Mouse (Mus musculus) CH12.LX (cell line): ENCODE results near the gene Klk1.
"Not testable (repeated sequence)": the region's sequence is repeated elsewhere in the genome, so short reads cannot be mapped to it uniquely, and the experiment has no call there.

Source experiments
- CHD2 ChIP-seq: IDR thresholded peaks from 2 replicates; pipeline ENCODE4 v1.6.1; 2011; ENCODE audit warnings: low read length, improper control_type of control experiment
- CTCF ChIP-seq, 2 experiments: IDR thresholded peaks in 1 of 2; conservative IDR thresholded peaks in 1 of 2; 2 replicates each; pipeline ENCODE4 v1.5.1; 2011 to 2012; ENCODE audit warnings: low read depth in 2 of 2, low read length in 2 of 2, improper control_type of control experiment in 1 of 2, inconsistent platforms in 1 of 2, mild to moderate bottlenecking in 1 of 2, moderate library complexity in 1 of 2
- EP300 ChIP-seq: IDR thresholded peaks from 2 replicates; pipeline ENCODE4 v1.6.1; 2011; ENCODE audit warnings: low read length, improper control_type of control experiment
- POLR2A ChIP-seq: IDR thresholded peaks from 2 replicates; pipeline ENCODE4 v1.6.1; 2011; ENCODE audit warnings: low read depth, mild to moderate bottlenecking, improper control_type of control experiment, low read length
- POLR2AphosphoS2 ChIP-seq: IDR thresholded peaks from 2 replicates; pipeline ENCODE4 v1.6.1; 2011; ENCODE audit warnings: low read depth, low read length, improper control_type of control experiment
- SMC3 ChIP-seq: IDR thresholded peaks from 2 replicates; pipeline ENCODE4 v1.6.1; 2011; ENCODE audit warnings: low read depth, low read length, improper control_type of control experiment
- UBTF ChIP-seq: IDR thresholded peaks from 2 replicates; pipeline ENCODE4 v1.6.1; 2012; ENCODE audit warnings: low read depth, mild to moderate bottlenecking, inconsistent platforms, low read length, improper control_type of control experiment, moderate library complexity
- USF1 ChIP-seq: IDR thresholded peaks from 2 replicates; pipeline ENCODE4 v1.6.1; 2014; ENCODE audit warnings: low read depth, mild to moderate bottlenecking, inconsistent platforms, low read length, improper control_type of control experiment
- USF2 ChIP-seq: conservative IDR thresholded peaks from 2 replicates; pipeline ENCODE4 v1.6.1; 2011; ENCODE audit warnings: low read depth, low read length, improper control_type of control experiment

DNA sequence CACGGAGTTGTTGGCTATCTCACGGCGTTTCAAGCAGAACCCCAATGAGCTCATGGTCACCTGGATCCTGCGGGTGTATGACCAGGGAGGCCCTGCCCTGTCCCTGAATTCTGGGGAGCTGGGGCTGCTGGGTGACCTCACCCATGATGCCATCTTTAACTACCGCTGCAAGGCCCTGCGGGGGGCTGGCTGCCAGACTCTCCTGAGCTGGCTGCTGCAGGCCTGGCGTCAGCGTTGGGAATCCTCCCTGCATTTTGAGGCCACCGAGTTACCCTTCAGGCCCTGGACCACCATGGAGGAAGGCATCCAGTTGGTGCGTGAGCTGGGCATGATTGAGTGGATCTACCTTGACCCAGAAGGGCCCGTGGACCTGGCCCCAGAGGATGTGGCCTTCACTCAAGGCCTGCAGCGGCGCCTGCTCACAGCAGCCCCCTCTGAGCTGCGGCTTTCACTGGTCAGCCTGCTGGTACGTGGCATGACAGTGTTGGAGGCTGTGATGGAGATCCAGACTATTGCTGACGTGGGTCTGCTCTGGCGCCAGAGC lies 25.6 kb downstream of the Klk1 start:
- TF ChIP-seq POLR2A; CTCF (conservative IDR thresholded peaks at IDR 0.05 in 1 of 2, IDR thresholded peaks at IDR 0.05 in 1 of 2; ENCODE audit: low read depth in 2 of 2, low read length in 2 of 2); USF2; EP300; CHD2; USF1; SMC3; POLR2AphosphoS2; UBTF: not testable (repeated sequence)
